Mouse (Mus musculus) ovary, adult 2 months (tissue): ENCODE data around the gene Dnase1l2. TPM values are rescaled to one million over a fixed set of nuclear protein-coding genes. Genes with fewer than 3 reads are reported as not detected.

Experiments used
- polyA plus RNA-seq: library from polyadenylated mRNA; depleted of rRNA; stranded (reverse); fragments of >200 nt; gene quantifications from 2 replicates; pipeline ENCODE4 v1.2.3, GENCODE M21; 2012; rRNA removed

The Dnase1l2 gene
- 7.9 and 13.4 TPM in 2 replicates for polyA plus RNA-seq

GRCm38 (mm10) chr17:24442632-24443155 lies at the start of gene Dnase1l2:
Dnase1l2 (minus strand) TSS chr17:24443105.

GRCm38 (mm10) chr17:24488186-24488661 lies 45.3 kb upstream of the Dnase1l2 start, which contains the start of gene Caskin1:
Caskin1 (plus strand) TSS chr17:24488601.

GRCm38 (mm10) chr17:24478663-24479380 lies 35.9 kb upstream of the Dnase1l2 start, which contains the start of gene Mlst8:
Mlst8 (minus strand) TSS chr17:24479078.

GRCm38 (mm10) chr17:24473612-24474275 lies 30.8 kb upstream of the Dnase1l2 start, which contains the start of gene Bricd5:
Bricd5 (plus strand) TSS chr17:24473884.

GRCm38 (mm10) chr17:24469910-24470602 lies 27.2 kb upstream of the Dnase1l2 start, which contains the start of the genes E4f1 and Pgp:
E4f1 (minus strand) TSS chr17:24470313.
Pgp (plus strand) TSS chr17:24470392.

GRCm38 (mm10) chr17:24426471-24427169 lies 16.3 kb downstream of the Dnase1l2 start, which contains the start of gene Eci1:
Eci1 (plus strand) TSS chr17:24426641.

GRCm38 (mm10) chr17:24414230-24414976 lies 28.5 kb downstream of the Dnase1l2 start, which contains the start of gene Rnps1:
Rnps1 (plus strand) TSS chr17:24414565.

Other genes with a start within 250 kb of the Dnase1l2 start
- gene Tbc1d24, start 237.5 kb downstream of the Dnase1l2 start, polyA plus RNA-seq = 41.6 and 41.7 TPM in 2 replicates
- 10.8 and 13.0 TPM in 2 replicates for gene Ntn3, start 233.6 kb downstream of the Dnase1l2 start, polyA plus RNA-seq
- 22.5 and 22.7 TPM in 2 replicates for gene Tedc2, start 222.3 kb downstream of the Dnase1l2 start, polyA plus RNA-seq
- gene Ccnf, start 191.6 kb downstream of the Dnase1l2 start, polyA plus RNA-seq = 9.7 and 17.0 TPM in 2 replicates
- not detected in 2 replicates for gene Abca17, start 92.0 kb downstream of the Dnase1l2 start, polyA plus RNA-seq
- 31.5 and 35.2 TPM in 2 replicates for gene Abca3, start 91.2 kb downstream of the Dnase1l2 start, polyA plus RNA-seq
- 153 and 155 TPM in 2 replicates for gene Rnps1, start 28.5 kb downstream of the Dnase1l2 start, polyA plus RNA-seq
- gene Eci1, start 16.5 kb downstream of the Dnase1l2 start, polyA plus RNA-seq = 124 and 139 TPM in 2 replicates
- gene E4f1, start 27.2 kb upstream of the Dnase1l2 start, polyA plus RNA-seq = 146 and 150 TPM in 2 replicates
- 123 and 142 TPM in 2 replicates for gene Pgp, start 27.3 kb upstream of the Dnase1l2 start, polyA plus RNA-seq
- 0.92 and 1.0 TPM in 2 replicates for gene Bricd5, start 30.8 kb upstream of the Dnase1l2 start, polyA plus RNA-seq
- gene Mlst8, start 36.0 kb upstream of the Dnase1l2 start, polyA plus RNA-seq = 40.6 and 58.0 TPM in 2 replicates
- gene Caskin1, start 45.5 kb upstream of the Dnase1l2 start, polyA plus RNA-seq = 49.0 and 53.5 TPM in 2 replicates
- 253 and 318 TPM in 2 replicates for gene Traf7, start 84.8 kb upstream of the Dnase1l2 start, polyA plus RNA-seq
- gene Rab26, start 91.1 kb upstream of the Dnase1l2 start, polyA plus RNA-seq = 0.71 and 1.4 TPM in 2 replicates
- 158 and 173 TPM in 2 replicates for gene Pkd1, start 106.7 kb upstream of the Dnase1l2 start, polyA plus RNA-seq
- gene Tsc2, start 189.5 kb upstream of the Dnase1l2 start, polyA plus RNA-seq = 200 and 211 TPM in 2 replicates
- gene Nthl1, start 189.6 kb upstream of the Dnase1l2 start, polyA plus RNA-seq = 33.4 and 40.4 TPM in 2 replicates
- 154 and 188 TPM in 2 replicates for gene Slc9a3r2, start 207.2 kb upstream of the Dnase1l2 start, polyA plus RNA-seq
- gene Npw, start 215.4 kb upstream of the Dnase1l2 start, polyA plus RNA-seq = 0.40 and 0.53 TPM in 2 replicates
- gene Zfp598, start 226.6 kb upstream of the Dnase1l2 start, polyA plus RNA-seq = 118 and 131 TPM in 2 replicates
- gene Syngr3, start 246.8 kb upstream of the Dnase1l2 start, polyA plus RNA-seq = 1.6 and 1.7 TPM in 2 replicates